Mouse (Mus musculus) kidney, adult 2 months (tissue): ENCODE measurements at regions not wholly inside any gene's neighbourhood (a gene's known extent, or its start where the extent isn't known, plus 50 kb on each side); places are given as distances from the start of the nearest gene placed in this dataset.

Source experiments
- CTCF ChIP-seq: fragments of 200-500 bp; conservative IDR thresholded peaks from 2 replicates; pipeline ENCODE4 v1.5.1; 2011; ENCODE audit warnings: low read depth, mild to moderate bottlenecking, control low read depth, low read length, moderate library complexity, mixed read lengths; ENCODE audit not compliant: insufficient read depth, insufficient read length
- POLR2A ChIP-seq: fragments of 200-500 bp; IDR thresholded peaks from one replicate; pipeline ENCODE4 v1.6.1; 2011; ENCODE audit warnings: low read depth, low read length, control low read depth

DNA sequence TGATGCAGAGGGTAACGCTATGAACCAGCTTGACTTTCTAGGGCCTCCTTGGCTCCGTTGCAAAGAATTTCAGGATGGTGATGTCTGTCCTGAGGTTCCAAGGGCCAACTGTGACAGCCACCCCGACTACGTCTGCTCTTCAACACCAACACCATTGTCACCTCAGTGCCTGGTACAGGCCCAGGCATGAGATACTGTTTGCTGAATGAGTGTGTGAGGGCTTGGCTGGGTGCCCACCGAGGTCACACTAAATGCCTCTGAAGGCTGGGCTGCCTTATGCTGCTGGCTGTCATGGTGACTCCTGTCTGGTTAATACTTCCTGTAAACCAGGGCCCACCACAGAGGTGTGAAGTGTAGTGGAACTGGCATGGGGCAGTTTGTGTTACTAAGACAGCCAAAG lies 279.5 kb upstream of the Kcnab2 start:
- no peak for TF ChIP-seq POLR2A
- TF ChIP-seq CTCF = no peak
